Mouse (Mus musculus): ENCODE data around the gene Kcnv2.

Kcnv2 gene

GRCm38 (mm10) chr19:27366113-27366746 is 43.8 kb downstream of the Kcnv2 start:
- no peak for DNase-seq

GRCm38 (mm10) chr19:27369461-27370135 is 47.2 kb downstream of the Kcnv2 start:
- DNase-seq = no peak

- DNase-seq = no peak
Observed at GRCm38 (mm10) chr19:27370174-27370573, 47.8 kb downstream of the Kcnv2 start.

GRCm38 (mm10) chr19:27370784-27371183 is 48.4 kb downstream of the Kcnv2 start:
- no peak for DNase-seq

GRCm38 (mm10) chr19:27379712-27380401 is 57.5 kb downstream of the Kcnv2 start:
- no peak for DNase-seq

DNA sequence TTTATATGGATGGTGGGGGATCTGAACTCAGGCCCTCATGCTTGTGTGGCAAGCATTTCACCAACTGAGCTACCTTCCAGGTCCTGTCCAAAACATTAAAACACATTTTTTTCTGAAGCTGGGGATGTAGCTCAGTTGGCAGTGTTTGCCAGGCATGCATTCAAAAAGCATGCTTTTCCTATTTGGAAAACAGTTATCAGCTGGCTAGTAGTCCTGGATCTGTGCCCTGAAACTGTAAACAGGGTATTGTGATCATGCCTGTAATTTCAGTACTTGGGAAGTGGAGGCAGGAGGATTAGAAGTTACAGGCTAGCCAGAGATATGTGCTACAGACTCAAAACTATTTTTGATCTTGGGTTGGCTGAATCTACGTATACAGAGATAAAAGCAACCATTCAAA is 59.7 kb downstream of the Kcnv2 start:
- DNase-seq = no peak

GRCm38 (mm10) chr19:27383266-27383665 is 60.9 kb downstream of the Kcnv2 start:
- DNase-seq = no peak

- no peak for DNase-seq
Observed at GRCm38 (mm10) chr19:27385304-27385703, 62.9 kb downstream of the Kcnv2 start.
